Mouse (Mus musculus) brown adipose tissue, adult 24 weeks (tissue): ENCODE measurements around the gene Bfsp1. TPM values are rescaled to one million over a fixed set of nuclear protein-coding genes. Genes with fewer than 3 reads are reported as not detected.

Experiments
- H3K27ac ChIP-seq: fragments of 200-500 bp; replicated peaks from 2 replicates; pipeline ENCODE4 v1.5.1; 2012; ENCODE audit warnings: low read depth, mild to moderate bottlenecking, low read length
- H3K4me1 ChIP-seq: fragments of 200-500 bp; 2 replicates; pipeline ENCODE4 v1.6.1; 2012; ENCODE audit warnings: low read length, mixed read lengths; ENCODE audit not compliant: control insufficient read depth, insufficient read depth, insufficient read length
- H3K4me3 ChIP-seq: fragments of 200-500 bp; 2 replicates; pipeline ENCODE4 v1.5.1; 2012; ENCODE audit warnings: low read depth, mild to moderate bottlenecking, low read length, moderate library complexity; ENCODE audit not compliant: insufficient read depth
- polyA plus RNA-seq: library from polyadenylated mRNA; stranded (reverse); fragments of >200 nt; gene quantifications from 2 replicates; pipeline ENCODE4 v1.2.4, GENCODE M21; 2012; ENCODE audit not compliant: missing spikeins, insufficient read depth, insufficient read length

Bfsp1 gene
- polyA plus RNA-seq, 1 experiment: not detected

GRCm38 (mm10) chr2:143789911-143790310 lies 73.1 kb downstream of the Bfsp1 start:
- H3K4me1 ChIP-seq: no peaks in the 10 kb centered on the region
- H3K4me3 ChIP-seq: no peak overlapping the region
- no peak overlapping the region for H3K27ac ChIP-seq

GRCm38 (mm10) chr2:143780310-143780709 lies 82.7 kb downstream of the Bfsp1 start:
- Histone ChIP-seq H3K4me3 (no peak overlapping the region), H3K4me1 (no peaks in the 10 kb centered on the region), H3K27ac (no peak overlapping the region)

Other genes with a start within 250 kb of the Bfsp1 start
- gene Dstn, start 52.1 kb upstream of the Bfsp1 start, polyA plus RNA-seq: 95.9 and 97.0 TPM in 2 replicates
- 85.1 and 146 TPM in 2 replicates for gene Rrbp1, start 148.1 kb upstream of the Bfsp1 start, polyA plus RNA-seq
- gene Banf2, start 169.9 kb upstream of the Bfsp1 start, polyA plus RNA-seq: not detected in 2 replicates